Mouse (Mus musculus): Measurements from ENCODE around the gene Srcin1.

GRCm38 (mm10) chr11:97463166-97463565 is 112.8 kb downstream of the Srcin1 start:
- TF ChIP-seq GATA1 (IDR thresholded peaks at IDR 0.05; ENCODE audit: low read length) (no peak), TAL1 (IDR thresholded peaks at IDR 0.05; ENCODE audit: low read length) (no peak)

Data from erythroblast, embryonic 14.5 days (primary cell).